Mouse (Mus musculus) thymus, postnatal 4 days (tissue): Measurements from ENCODE around the gene Zmynd8.

Experiments
- DNase-seq: peaks from one replicate; pipeline ENCODE4 v3.0.0; 2021

The Zmynd8 gene

GRCm38 (mm10) chr2:165740982-165741381 is 157.8 kb downstream of the Zmynd8 start:
- DNase-seq: no peak

GRCm38 (mm10) chr2:165740381-165740780 is 158.4 kb downstream of the Zmynd8 start:
- DNase-seq: no peak

- no peak for DNase-seq
Observed at GRCm38 (mm10) chr2:165736297-165736696, 162.5 kb downstream of the Zmynd8 start.
